Mouse (Mus musculus) layer of hippocampus, postnatal 14 days (tissue): Measurements from ENCODE around the gene H2al1c. TPM values are rescaled to one million over a fixed set of nuclear protein-coding genes. Genes with fewer than 3 reads are reported as not detected.

Experiments
- total RNA-seq, 2 experiments: library from RNA; stranded (reverse); gene quantifications; 2 replicates each; pipeline ENCODE4 v1.2.3; 2021

Gene H2al1c
- total RNA-seq, 2 experiments from 2014 or later = not detected

Other genes with a start within 250 kb of the H2al1c start
- not detected for gene H2al1a, start 6.4 kb upstream of the H2al1c start, total RNA-seq
- not detected for gene H2al1b, start 3.2 kb upstream of the H2al1c start, total RNA-seq
- not detected for gene H2al1d, start 3.2 kb downstream of the H2al1c start, total RNA-seq
- not detected for gene H2al1e, start 6.3 kb downstream of the H2al1c start, total RNA-seq
- gene H2al1f, start 9.5 kb downstream of the H2al1c start, total RNA-seq = not detected
- not detected for gene H2al1g, start 12.6 kb downstream of the H2al1c start, total RNA-seq
- gene H2al1h, start 15.8 kb downstream of the H2al1c start, total RNA-seq = not detected
- not detected for gene H2al1i, start 19.0 kb downstream of the H2al1c start, total RNA-seq
- not detected for gene H2al1j, start 22.2 kb downstream of the H2al1c start, total RNA-seq